10 mouse cellular contexts compared by ENCODE assay signal in genomic region chrX:103991702-103992101, GRCm38 (mm10). TPM values are rescaled to one million over a fixed set of nuclear protein-coding genes. Genes with fewer than 3 reads are reported as not detected.
DNase-seq lines count a peak whose midpoint lies in the region; ATAC-seq and TF ChIP-seq lines count a peak whose summit lies in the region.
"Had no signal": no experiment of that assay in that cellular context is flagged by ENCODE, and none has a peak within 500 bp of the region (broad histone marks: within the 10 kb centered on the region; RNA-seq: fewer than 3 reads in every experiment).

No protein-coding gene starts in this region.

- no peak overlapping the region for H3K4me3 ChIP-seq in heart, postnatal 0 days (ENCODE audit: low read depth, low read length)
- H3K4me3 ChIP-seq in heart, embryonic 12.5 days, result no peak overlapping the region
- no peak overlapping the region for H3K4me3 ChIP-seq in liver, embryonic 14.5 days (ENCODE audit: insufficient read depth in 1 of 2, low read depth in 2 of 2, low read length in 2 of 2)

- 37% methylated on average over 10 of the region's 10 CpGs for WGBS in heart, postnatal 0 days
- 36% methylated on average over 10 of the region's 10 CpGs for WGBS in heart, embryonic 12.5 days
- WGBS in liver, embryonic 14.5 days (ENCODE audit: insufficient replicate concordance), result 30% methylated on average over 10 of the region's 10 CpGs

- H3K27me3 ChIP-seq in heart, postnatal 0 days (ENCODE audit: control insufficient read depth, insufficient read depth, low read length), result 0 out of 2 replicates have a peak, but pooled peaks cover 6% of the 10 kb centered on the region
- H3K27me3 ChIP-seq in heart, embryonic 12.5 days (replicated peaks), result peaks cover 30% of the 10 kb centered on the region
- H3K27me3 ChIP-seq in liver, embryonic 14.5 days (ENCODE audit: control insufficient read depth, insufficient read depth, low read length), result no peaks in the 10 kb centered on the region; the same call in 1 of the 2 replicates

- ATAC-seq in heart, postnatal 0 days (ENCODE audit: insufficient read depth, low read depth), result no peak
- no peak for ATAC-seq in heart, embryonic 12.5 days (ENCODE audit: insufficient number of reproducible peaks, low FRiP score)
- ATAC-seq in liver, embryonic 14.5 days (ENCODE audit: insufficient read depth), result no peak
- ATAC-seq: activated CD4-positive, CD25-positive, alpha-beta regulatory T cell, adult 4 months had no signal

- no peaks in the 10 kb centered on the region for H3K9me3 ChIP-seq in heart, postnatal 0 days (replicated peaks; ENCODE audit: control insufficient read depth, low read length)
- H3K9me3 ChIP-seq in heart, embryonic 12.5 days (replicated peaks), result no peaks in the 10 kb centered on the region
- no peaks in the 10 kb centered on the region for H3K9me3 ChIP-seq in liver, embryonic 14.5 days (ENCODE audit: control insufficient read depth, low read length)

- H3K36me3 ChIP-seq in heart, postnatal 0 days (replicated peaks; ENCODE audit: control insufficient read depth, insufficient read depth, low read length), result no peaks in the 10 kb centered on the region
- H3K36me3 ChIP-seq in heart, embryonic 12.5 days, result no peaks in the 10 kb centered on the region
- H3K36me3 ChIP-seq in liver, embryonic 14.5 days (replicated peaks; ENCODE audit: control insufficient read depth, insufficient read depth, low read depth), result no peaks in the 10 kb centered on the region

- H3K4me1 ChIP-seq in heart, postnatal 0 days (ENCODE audit: control insufficient read depth, insufficient read depth), result no peaks in the 10 kb centered on the region
- no peaks in the 10 kb centered on the region; the same call in 1 of the 2 replicates for H3K4me1 ChIP-seq in heart, embryonic 12.5 days (replicated peaks)
- H3K4me1 ChIP-seq in liver, embryonic 14.5 days (replicated peaks; ENCODE audit: control insufficient read depth in 2 of 2, insufficient read depth in 2 of 2, low read length in 1 of 2), result no peaks in the 10 kb centered on the region

- no peak overlapping the region for H3K9ac ChIP-seq in heart, postnatal 0 days (replicated peaks; ENCODE audit: low read depth, low read length)
- H3K9ac ChIP-seq in heart, embryonic 12.5 days, result no peak overlapping the region
- H3K9ac ChIP-seq in liver, embryonic 14.5 days (replicated peaks), result no peak overlapping the region

- no peak for TF ChIP-seq EP300 in heart, postnatal 0 days (IDR thresholded peaks at IDR 0.05; ENCODE audit: low read depth)
- no peak for TF ChIP-seq EP300 in liver, embryonic 14.5 days (IDR thresholded peaks at IDR 0.05; ENCODE audit: low read depth)

- peak; percentile 43 for TF ChIP-seq CTCF in heart, postnatal 0 days (IDR thresholded peaks at IDR 0.05; ENCODE audit: low read depth)
- TF ChIP-seq CTCF in liver, embryonic 14.5 days (IDR thresholded peaks at IDR 0.05; ENCODE audit: low read depth), result peak; percentile 54

- H3K4me2 ChIP-seq in heart, postnatal 0 days (ENCODE audit: low read depth, low read length), result no peak overlapping the region
- no peak overlapping the region for H3K4me2 ChIP-seq in heart, embryonic 12.5 days
- no peak overlapping the region for H3K4me2 ChIP-seq in liver, embryonic 14.5 days (ENCODE audit: low read depth)

- no peak overlapping the region for H3K27ac ChIP-seq in heart, postnatal 0 days (ENCODE audit: low read depth)
- H3K27ac ChIP-seq in heart, embryonic 12.5 days (ENCODE audit: poor library complexity, severe bottlenecking), result no peak overlapping the region
- no peak overlapping the region for H3K27ac ChIP-seq in liver, embryonic 14.5 days

- no peak for DNase-seq in heart, postnatal 0 days (ENCODE audit: low spot score)
- peak; percentile 16 for DNase-seq in 416B (ENCODE audit: low read depth)
- DNase-seq in ZHBTc4 (ENCODE audit: low read depth, low spot score), result peak; percentile 49
- DNase-seq in liver, embryonic 14.5 days (ENCODE audit: low read depth in 3 of 3, low spot score in 3 of 3), result no peak
- no peak for DNase-seq in layer of hippocampus, postnatal 36 days
- no peak for DNase-seq in cerebellum, adult 9-10 months
- no peak for DNase-seq in left cerebral cortex, adult 11 months (ENCODE audit: low spot score)
- DNase-seq: layer of hippocampus, adult 9-11 months had no signal

RNA-seq across cellular contexts. Expression of gene Rlim, which starts 10.6 kb away (rescaled TPM):
- total RNA-seq in heart, postnatal 0 days (2014; rRNA removed; ENCODE audit: low replicate concordance), result 21.6 and 29.4 TPM in 2 replicates
- polyA plus RNA-seq in heart, postnatal 0 days (2015; fragmentation: Nextera tagmentation; extraction: Ambion mirVana), result 9.4 and 11.5 TPM in 2 replicates
- polyA plus RNA-seq in heart, embryonic 12.5 days (2016; fragmentation: Nextera tagmentation; extraction: Ambion mirVana), result 35.4 and 35.7 TPM in 2 replicates
- polyA plus RNA-seq in liver, embryonic 14.5 days (2012; rRNA removed), result 4.3 and 6.3 TPM in 2 replicates
- polyA plus RNA-seq in liver, embryonic 14.5 days (2014; fragmentation: Nextera tagmentation; extraction: Ambion mirVana), result 9.0 and 9.1 TPM in 2 replicates
- 10 to 100 TPM; 52.6 to 54.0 TPM for total RNA-seq in layer of hippocampus, postnatal 36 days (2021)

Comparison
In these comparisons a context has a peak if more than half of its experiments do, and no peak if none do; other contexts are left out.
1. DNase-seq: peak in 416B (single experiment) and ZHBTc4 (single experiment); none in heart, postnatal 0 days (single experiment), liver, embryonic 14.5 days (0 of 3), layer of hippocampus, postnatal 36 days (0 of 2), cerebellum, adult 9-10 months (single experiment) and left cerebral cortex, adult 11 months (single experiment).